Mouse (Mus musculus) forebrain, postnatal 0 days (tissue): Measurements from ENCODE around the gene Obscn. TPM values are rescaled to one million over a fixed set of nuclear protein-coding genes. Genes with fewer than 3 reads are reported as not detected.

Experiments used
- ATAC-seq: fragments of 200-750 bp; cut with Nextera tagmentation; 2 replicates; pipeline ENCODE4 v1.8.0; 2017; ENCODE audit warnings: mild to moderate bottlenecking, moderate library complexity
- DNase-seq: peaks from one replicate; pipeline ENCODE4 v3.0.0-alpha.2; 2015
- H3K27ac ChIP-seq: fragments of 300-500 bp; sonication (generic); 2 replicates; pipeline ENCODE4 v1.5.1; 2014; ENCODE audit warnings: low read depth, mild to moderate bottlenecking, antibody characterized with exemption, low read length, moderate library complexity, mixed read lengths
- H3K27me3 ChIP-seq: fragments of 300-500 bp; sonication (generic); 2 replicates; pipeline ENCODE4 v1.6.1; 2014; ENCODE audit warnings: mild to moderate bottlenecking, low read length, mixed read lengths; ENCODE audit not compliant: insufficient read depth
- H3K36me3 ChIP-seq: fragments of 300-500 bp; sonication (generic); 2 replicates; pipeline ENCODE4 v1.6.1; 2014; ENCODE audit warnings: mild to moderate bottlenecking, moderate library complexity; ENCODE audit not compliant: insufficient read depth
- H3K4me1 ChIP-seq: fragments of 300-500 bp; sonication (generic); 2 replicates; pipeline ENCODE4 v1.6.1; 2014; ENCODE audit warnings: antibody characterized with exemption; ENCODE audit not compliant: insufficient read depth
- H3K4me2 ChIP-seq: fragments of 300-500 bp; sonication (generic); 2 replicates; pipeline ENCODE4 v1.6.1; 2014; ENCODE audit warnings: low read depth, mild to moderate bottlenecking, moderate library complexity
- H3K4me3 ChIP-seq: fragments of 300-500 bp; sonication (generic); 2 replicates; pipeline ENCODE4 v1.5.1; 2014; ENCODE audit warnings: low read depth, low read length, mixed read lengths
- H3K9ac ChIP-seq: fragments of 300-500 bp; sonication (generic); 2 replicates; pipeline ENCODE4 v1.6.1; 2014; ENCODE audit warnings: mild to moderate bottlenecking
- H3K9me3 ChIP-seq: fragments of 300-500 bp; sonication (generic); 2 replicates; pipeline ENCODE4 v1.6.1; 2016; ENCODE audit warnings: low read length
- CTCF ChIP-seq: sonication (generic); IDR thresholded peaks from 2 replicates; pipeline ENCODE4 v1.5.1; 2016; ENCODE audit warnings: antibody characterized with exemption, control low read depth, low read depth
- WGBS: fragments of 180-500 bp; shearing (Covaris S2); extraction: QIAGEN DNeasy Blood & Tissue Kit; methylation state at CpG from one replicate; pipeline ENCODE4 v1.1.7; 2014; 5-methylcytosine and 5-hydroxymethylcytosine counted together
- polyA plus RNA-seq: library from polyadenylated mRNA; unstranded; fragments of >200 nt; fragmentation: Nextera tagmentation; extraction: Ambion mirVana; gene quantifications from 2 replicates; pipeline ENCODE4 v1.2.1, GENCODE M21; 2015
- total RNA-seq: library from RNA; depleted of rRNA; stranded (reverse); fragments of >200 nt; gene quantifications from 2 replicates; pipeline ENCODE4 v1.2.3, GENCODE M21; 2014

Obscn gene
- total and polyA plus RNA-seq, 2 experiments from 2014 or later = 0.31 to 1.5 TPM

GRCm38 (mm10) chr11:59067921-59068320 lies 68.3 kb downstream of the Obscn start:
- no peak for TF ChIP-seq CTCF
- no peak overlapping the region for H3K9ac ChIP-seq
- no peak overlapping the region for H3K4me2 ChIP-seq
- no peaks in the 10 kb centered on the region for H3K9me3 ChIP-seq
- 76% methylated on average over 9 of the region's 9 CpGs for WGBS
- no peaks in the 10 kb centered on the region for H3K27me3 ChIP-seq
- H3K27ac ChIP-seq = no peak overlapping the region
- H3K4me1 ChIP-seq = no peaks in the 10 kb centered on the region
- no peaks in the 10 kb centered on the region for H3K36me3 ChIP-seq
- H3K4me3 ChIP-seq = no peak overlapping the region
- DNase-seq (no peak), ATAC-seq (no peak)

GRCm38 (mm10) chr11:59058025-59058424 lies 78.2 kb downstream of the Obscn start:
- no peak for TF ChIP-seq CTCF

GRCm38 (mm10) chr11:59051031-59051430 lies 85.2 kb downstream of the Obscn start:
- Histone ChIP-seq H3K27ac (no peak overlapping the region), H3K4me3 (no peak overlapping the region), H3K4me2 (no peak overlapping the region), H3K27me3 (no peaks in the 10 kb centered on the region), H3K4me1 (no peaks in the 10 kb centered on the region), H3K36me3 (no peaks in the 10 kb centered on the region), H3K9ac (no peak overlapping the region), H3K9me3 (no peaks in the 10 kb centered on the region)
- DNase-seq (no peak), ATAC-seq (no peak)
- WGBS = 72% methylated on average over 9 of the region's 9 CpGs
- TF ChIP-seq CTCF = no peak

More at GRCm38 (mm10) chr11:59058025-59058424, 78.2 kb downstream of the Obscn start:
- H3K4me3 ChIP-seq = no peak overlapping the region
- DNase-seq (no peak), ATAC-seq (no peak)
- H3K9ac ChIP-seq = no peak overlapping the region
- H3K4me1 ChIP-seq = no peaks in the 10 kb centered on the region
- 64% methylated on average over 3 of the region's 3 CpGs for WGBS
- no peak overlapping the region for H3K27ac ChIP-seq
- H3K9me3 ChIP-seq = no peaks in the 10 kb centered on the region
- no peaks in the 10 kb centered on the region for H3K27me3 ChIP-seq
- no peaks in the 10 kb centered on the region for H3K36me3 ChIP-seq
- H3K4me2 ChIP-seq = no peak overlapping the region

GRCm38 (mm10) chr11:59044703-59045330 lies 91.4 kb downstream of the Obscn start:
- ATAC-seq = no peak
- DNase-seq = no peak

GRCm38 (mm10) chr11:59029003-59029402 lies 107.2 kb downstream of the Obscn start:
- H3K4me2 ChIP-seq = no peak overlapping the region
- H3K4me1 ChIP-seq = no peaks in the 10 kb centered on the region
- TF ChIP-seq CTCF = no peak
- H3K36me3 ChIP-seq = no peaks in the 10 kb centered on the region
- H3K9ac ChIP-seq = no peak overlapping the region
- no peaks in the 10 kb centered on the region for H3K9me3 ChIP-seq
- H3K27ac ChIP-seq = no peak overlapping the region
- H3K4me3 ChIP-seq = no peak overlapping the region
- ATAC-seq (no peak), DNase-seq (no peak)
- WGBS = 91% methylated on average over 13 of the region's 13 CpGs
- no peaks in the 10 kb centered on the region for H3K27me3 ChIP-seq

More at GRCm38 (mm10) chr11:59044703-59045330, 91.4 kb downstream of the Obscn start:
- Histone ChIP-seq H3K27ac (no peak overlapping the region), H3K4me2 (no peak overlapping the region), H3K9me3 (no peaks in the 10 kb centered on the region), H3K4me3 (no peak overlapping the region), H3K27me3 (no peaks in the 10 kb centered on the region), H3K36me3 (no peaks in the 10 kb centered on the region), H3K4me1 (no peaks in the 10 kb centered on the region), H3K9ac (no peak overlapping the region)
- no peak for TF ChIP-seq CTCF
- 90% methylated on average over 15 of the region's 15 CpGs for WGBS

GRCm38 (mm10) chr11:59026411-59026810 lies 109.8 kb downstream of the Obscn start:
- Histone ChIP-seq H3K4me2 (no peak overlapping the region), H3K36me3 (no peaks in the 10 kb centered on the region), H3K9me3 (no peaks in the 10 kb centered on the region), H3K27ac (no peak overlapping the region), H3K27me3 (no peaks in the 10 kb centered on the region), H3K4me3 (no peak overlapping the region), H3K9ac (no peak overlapping the region), H3K4me1 (no peaks in the 10 kb centered on the region)
- 85% methylated on average over 6 of the region's 6 CpGs for WGBS
- DNase-seq = no peak
- no peak for ATAC-seq
- TF ChIP-seq CTCF = no peak

GRCm38 (mm10) chr11:59015052-59015451 lies 121.2 kb downstream of the Obscn start:
- H3K9ac ChIP-seq = no peak overlapping the region
- H3K36me3 ChIP-seq = no peaks in the 10 kb centered on the region
- DNase-seq (no peak), ATAC-seq (no peak)
- no peak overlapping the region for H3K4me2 ChIP-seq
- peak; percentile 47 for TF ChIP-seq CTCF
- no peak overlapping the region for H3K27ac ChIP-seq
- H3K9me3 ChIP-seq = no peaks in the 10 kb centered on the region
- no peaks in the 10 kb centered on the region for H3K27me3 ChIP-seq
- 35% methylated on average over 9 of the region's 9 CpGs for WGBS
- no peaks in the 10 kb centered on the region for H3K4me1 ChIP-seq
- no peak overlapping the region for H3K4me3 ChIP-seq
